Mouse (Mus musculus) adrenal gland, postnatal 14 days (tissue): ENCODE measurements around the gene Ndufa4l2. TPM values are rescaled to one million over a fixed set of nuclear protein-coding genes. Genes with fewer than 3 reads are reported as not detected.

Experiments used
- DNase-seq: peaks from one replicate; pipeline ENCODE4 v3.0.0; 2021; ENCODE audit warnings: mixed read lengths
- long read RNA-seq, 2 experiments: library from polyadenylated mRNA; stranded (forward); transcript quantifications; one replicate each; pipeline ENCODE4 v2.0.0; 2021
- total RNA-seq: library from RNA; stranded (reverse); gene quantifications from 2 replicates; pipeline ENCODE4 v1.2.3, GENCODE M21; 2021

Gene Ndufa4l2
- total RNA-seq = 53.5 and 55.7 TPM in 2 replicates
- long read RNA-seq, experiment 1, transcript Ndufa4l2-201 (4 exons, 934 nt) = major isoform, 56 of 67 reads
- long read RNA-seq, experiment 1, partial matches to known transcripts = 5 of 67 reads
- long read RNA-seq, experiment 1, other reads (novel, unspliced or antisense) = 5 of 67 reads
- long read RNA-seq, experiment 2, transcript Ndufa4l2-203 (3 exons, 377 nt) = minor isoform, 8 of 57 reads
- long read RNA-seq, experiment 2, transcript Ndufa4l2-201 (4 exons, 934 nt) = major isoform, 40 of 57 reads
- long read RNA-seq, experiment 2, partial matches to known transcripts = 2 of 57 reads
- long read RNA-seq, experiment 2, other reads (novel, unspliced or antisense) = 7 of 57 reads

GRCm38 (mm10) chr10:127514764-127515163 lies at the start of gene Ndufa4l2:
TSS of gene Ndufa4l2 (plus strand) at chr10:127514967.
- DNase-seq = peak; percentile 51

GRCm38 (mm10) chr10:127471281-127471988 lies 43.3 kb upstream of the Ndufa4l2 start:
- no peak for DNase-seq

GRCm38 (mm10) chr10:127472722-127473121 lies 42.0 kb upstream of the Ndufa4l2 start:
- DNase-seq = no peak

GRCm38 (mm10) chr10:127475175-127475574 lies 39.6 kb upstream of the Ndufa4l2 start:
- DNase-seq = no peak

GRCm38 (mm10) chr10:127476541-127476940 lies 38.2 kb upstream of the Ndufa4l2 start:
- DNase-seq = no peak

- DNase-seq = peak; percentile 53
Measured at GRCm38 (mm10) chr10:127477301-127477700, 37.5 kb upstream of the Ndufa4l2 start.

GRCm38 (mm10) chr10:127479131-127479530 lies 35.6 kb upstream of the Ndufa4l2 start:
- peak; percentile 34 for DNase-seq

- peak; percentile 80 for DNase-seq
Measured at GRCm38 (mm10) chr10:127480833-127481813, 33.6 kb upstream of the Ndufa4l2 start.

- no peak for DNase-seq
Measured at GRCm38 (mm10) chr10:127485235-127485634, 29.5 kb upstream of the Ndufa4l2 start.

- DNase-seq = no peak
Measured at GRCm38 (mm10) chr10:127488856-127489255, 25.9 kb upstream of the Ndufa4l2 start.

- no peak for DNase-seq
Measured at GRCm38 (mm10) chr10:127490160-127491127, 24.3 kb upstream of the Ndufa4l2 start.

- no peak for DNase-seq
Measured at GRCm38 (mm10) chr10:127491128-127491512, 23.6 kb upstream of the Ndufa4l2 start.

GRCm38 (mm10) chr10:127492118-127492517 lies 22.6 kb upstream of the Ndufa4l2 start:
- no peak for DNase-seq

GRCm38 (mm10) chr10:127496156-127496555 lies 18.6 kb upstream of the Ndufa4l2 start:
- DNase-seq = no peak

GRCm38 (mm10) chr10:127499516-127499915 lies 15.3 kb upstream of the Ndufa4l2 start:
- DNase-seq = no peak

GRCm38 (mm10) chr10:127500042-127500441 lies 14.7 kb upstream of the Ndufa4l2 start:
- DNase-seq = no peak

- DNase-seq = no peak
Measured at GRCm38 (mm10) chr10:127500894-127501893, 13.6 kb upstream of the Ndufa4l2 start, which contains the start of gene Stac3. TSS of gene Stac3 (plus strand) at chr10:127501686.

GRCm38 (mm10) chr10:127508239-127508638 lies 6.5 kb upstream of the Ndufa4l2 start:
- peak; percentile 86 for DNase-seq

- DNase-seq = peak; percentile 92
Measured at GRCm38 (mm10) chr10:127509051-127509836, 5.5 kb upstream of the Ndufa4l2 start.
